Mouse (Mus musculus): ENCODE measurements around the gene Gm42791. TPM values are rescaled to one million over a fixed set of nuclear protein-coding genes. Genes with fewer than 3 reads are reported as not detected.

Gene Gm42791
- total RNA-seq, 2 experiments from 2014 or later = 10.8 TPM; not detected in 1

- ATAC-seq (replicated peaks; ENCODE audit: low FRiP score, low TSS enrichment, poor library complexity, severe bottlenecking) = no peak
Measured at GRCm38 (mm10) chr5:149013817-149014508, 19.0 kb upstream of the Gm42791 start.

- no peak for ATAC-seq (replicated peaks; ENCODE audit: low FRiP score, low TSS enrichment, poor library complexity, severe bottlenecking)
Measured at GRCm38 (mm10) chr5:149009111-149009510, 14.2 kb upstream of the Gm42791 start.

DNA sequence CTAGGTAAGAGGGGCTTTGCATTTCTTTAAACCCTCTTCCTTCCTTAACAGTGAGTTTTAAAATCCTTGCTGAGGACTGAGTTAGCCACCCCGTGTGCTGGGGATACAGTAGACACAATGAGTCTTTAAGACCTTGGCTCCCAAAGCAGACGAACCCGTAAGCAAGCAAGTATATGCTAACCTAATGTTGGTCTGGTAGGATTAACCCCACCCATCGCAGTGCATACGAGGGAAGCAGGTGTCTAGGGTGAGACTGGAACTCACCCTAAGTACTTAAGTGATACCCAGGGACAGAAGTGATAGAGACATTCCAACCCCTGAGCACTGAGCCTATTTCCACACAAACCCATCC, 12.3 kb upstream of the Gm42791 start:
- no peak for ATAC-seq (replicated peaks; ENCODE audit: low FRiP score, low TSS enrichment, poor library complexity, severe bottlenecking)

- ATAC-seq (replicated peaks; ENCODE audit: low FRiP score, low TSS enrichment, poor library complexity, severe bottlenecking) = peak; percentile 82
Measured at GRCm38 (mm10) chr5:149006362-149007294, 11.7 kb upstream of the Gm42791 start.

- peak; percentile 34 for ATAC-seq (replicated peaks; ENCODE audit: low FRiP score, low TSS enrichment, poor library complexity, severe bottlenecking)
Measured at GRCm38 (mm10) chr5:149005701-149006361, 10.9 kb upstream of the Gm42791 start.

DNA sequence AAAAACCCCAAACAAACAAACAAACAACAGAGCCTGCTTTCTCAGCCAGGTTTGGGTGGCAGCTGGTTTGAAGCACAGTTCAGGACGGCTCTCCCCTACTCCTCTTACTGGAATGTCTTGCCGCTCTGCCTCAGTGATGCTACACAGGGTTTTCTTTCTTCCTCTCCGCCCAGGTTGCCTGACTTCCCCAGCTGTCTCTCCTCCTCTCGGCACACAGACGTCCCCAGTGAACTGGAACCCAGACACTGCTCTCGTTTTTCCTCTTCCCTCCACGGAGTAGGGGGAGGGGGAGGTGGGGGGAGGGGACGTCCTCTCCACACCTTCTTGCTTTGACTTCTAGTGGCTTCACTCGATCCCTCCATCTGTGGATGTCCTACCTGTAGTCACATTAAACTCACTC, 10.1 kb upstream of the Gm42791 start:
- no peak for ATAC-seq (replicated peaks; ENCODE audit: low FRiP score, low TSS enrichment, poor library complexity, severe bottlenecking)

GRCm38 (mm10) chr5:149003137-149003536, 8.2 kb upstream of the Gm42791 start:
- no peak for ATAC-seq (replicated peaks; ENCODE audit: low FRiP score, low TSS enrichment, poor library complexity, severe bottlenecking)

DNA sequence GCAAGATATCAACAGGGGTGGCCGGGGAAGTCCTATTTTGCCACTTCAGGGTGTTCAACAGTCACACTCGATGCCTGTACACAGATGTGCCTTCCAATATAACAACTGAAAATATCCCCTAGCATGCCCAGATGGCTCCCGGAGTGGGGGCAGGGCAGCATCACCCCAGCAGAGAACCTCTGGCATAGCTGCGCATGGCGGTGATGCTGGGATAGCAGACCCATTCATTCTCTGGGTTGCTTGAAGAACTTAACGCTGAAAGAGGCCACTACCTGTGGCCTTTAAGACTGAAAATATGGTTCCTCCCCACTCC, 7.8 kb upstream of the Gm42791 start:
- ATAC-seq (replicated peaks; ENCODE audit: low FRiP score, low TSS enrichment, poor library complexity, severe bottlenecking) = no peak

- no peak for ATAC-seq (replicated peaks; ENCODE audit: low FRiP score, low TSS enrichment, poor library complexity, severe bottlenecking)
Measured at GRCm38 (mm10) chr5:149002034-149002802, 7.3 kb upstream of the Gm42791 start.

DNA sequence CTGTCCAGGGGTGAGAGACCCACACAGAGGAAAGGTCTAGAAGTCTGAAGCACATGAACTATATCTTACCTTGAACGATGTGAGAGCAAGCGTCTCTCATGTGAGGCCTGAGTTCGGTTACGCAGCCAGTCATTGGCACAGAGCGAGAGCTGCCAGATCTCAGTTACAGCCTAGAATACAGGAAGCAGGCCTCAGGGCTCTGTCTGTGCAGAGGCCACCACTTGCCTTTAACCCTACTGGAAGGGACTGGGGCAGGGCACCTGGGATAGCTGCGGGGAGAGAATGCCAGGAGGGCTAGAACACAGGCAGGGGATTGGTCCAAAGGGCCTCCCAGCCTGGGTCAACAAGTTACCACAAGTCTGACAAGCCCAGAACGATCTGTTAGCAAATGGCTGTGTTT, 4.9 kb upstream of the Gm42791 start:
- no peak for ATAC-seq (replicated peaks; ENCODE audit: low FRiP score, low TSS enrichment, poor library complexity, severe bottlenecking)

GRCm38 (mm10) chr5:148998512-148998911, 3.6 kb upstream of the Gm42791 start:
- ATAC-seq (replicated peaks; ENCODE audit: low FRiP score, low TSS enrichment, poor library complexity, severe bottlenecking) = no peak

GRCm38 (mm10) chr5:148996709-148997037, 1.7 kb upstream of the Gm42791 start:
- no peak for ATAC-seq (replicated peaks; ENCODE audit: low FRiP score, low TSS enrichment, poor library complexity, severe bottlenecking)

- ATAC-seq (replicated peaks; ENCODE audit: low FRiP score, low TSS enrichment, poor library complexity, severe bottlenecking) = no peak
Measured at GRCm38 (mm10) chr5:148995962-148996708, 1.2 kb upstream of the Gm42791 start.

DNA sequence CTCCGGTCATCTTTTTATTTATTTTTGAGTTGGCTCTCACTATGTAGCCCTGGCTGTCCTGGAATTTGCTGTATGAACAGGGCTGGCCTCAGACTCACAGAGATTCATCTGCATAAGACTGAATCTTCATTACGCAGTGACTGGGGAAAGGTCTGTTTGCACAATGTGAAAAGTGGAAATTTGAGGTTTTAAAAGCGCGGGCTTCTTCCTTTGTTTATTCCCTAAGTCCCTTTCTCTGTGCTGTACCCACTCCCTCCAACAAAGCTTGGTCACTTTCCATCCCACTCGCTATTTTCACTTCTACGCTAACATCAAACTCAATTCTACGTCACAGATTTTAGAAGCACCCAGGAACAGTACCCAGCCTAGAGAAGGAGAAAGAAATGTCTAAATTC, 639 bp downstream of the Gm42791 start:
- ATAC-seq (replicated peaks; ENCODE audit: low FRiP score, low TSS enrichment, poor library complexity, severe bottlenecking) = no peak

GRCm38 (mm10) chr5:148992598-148992997, 2.3 kb downstream of the Gm42791 start:
- no peak for ATAC-seq (replicated peaks; ENCODE audit: low FRiP score, low TSS enrichment, poor library complexity, severe bottlenecking)

DNA sequence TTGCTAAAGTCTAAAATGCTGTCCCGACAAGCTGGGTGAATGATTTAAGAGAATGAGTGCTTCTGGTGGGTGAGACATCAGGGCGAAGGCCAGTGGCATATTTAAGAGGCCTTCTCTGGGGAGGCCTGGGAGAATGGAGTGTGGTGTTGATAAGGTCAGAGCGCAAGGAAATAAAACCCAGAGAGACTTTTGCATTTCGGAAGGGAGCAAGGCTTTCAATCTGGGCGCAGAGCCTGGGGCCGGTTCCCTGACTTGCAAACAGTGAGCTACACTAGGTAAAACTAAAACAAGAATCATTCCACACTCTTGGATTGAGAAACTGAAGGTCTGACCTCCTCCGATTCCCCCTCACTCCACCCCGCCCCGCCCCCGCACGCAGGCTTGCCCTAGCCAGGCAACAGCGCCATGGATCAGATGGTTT, 4.0 kb downstream of the Gm42791 start:
- ATAC-seq (replicated peaks; ENCODE audit: low FRiP score, low TSS enrichment, poor library complexity, severe bottlenecking) = no peak

- no peak for ATAC-seq (replicated peaks; ENCODE audit: low FRiP score, low TSS enrichment, poor library complexity, severe bottlenecking)
Measured at GRCm38 (mm10) chr5:148989480-148989879, 5.5 kb downstream of the Gm42791 start.

- ATAC-seq (replicated peaks; ENCODE audit: low FRiP score, low TSS enrichment, poor library complexity, severe bottlenecking) = no peak
Measured at GRCm38 (mm10) chr5:148984961-148985360, 10.0 kb downstream of the Gm42791 start.

GRCm38 (mm10) chr5:148983696-148984095, 11.3 kb downstream of the Gm42791 start:
- ATAC-seq (replicated peaks; ENCODE audit: low FRiP score, low TSS enrichment, poor library complexity, severe bottlenecking) = no peak

Data from megakaryocyte-erythroid progenitor cell, adult 5-6 weeks (primary cell).